Mouse (Mus musculus): ENCODE results near the gene Itpr2.

DNA sequence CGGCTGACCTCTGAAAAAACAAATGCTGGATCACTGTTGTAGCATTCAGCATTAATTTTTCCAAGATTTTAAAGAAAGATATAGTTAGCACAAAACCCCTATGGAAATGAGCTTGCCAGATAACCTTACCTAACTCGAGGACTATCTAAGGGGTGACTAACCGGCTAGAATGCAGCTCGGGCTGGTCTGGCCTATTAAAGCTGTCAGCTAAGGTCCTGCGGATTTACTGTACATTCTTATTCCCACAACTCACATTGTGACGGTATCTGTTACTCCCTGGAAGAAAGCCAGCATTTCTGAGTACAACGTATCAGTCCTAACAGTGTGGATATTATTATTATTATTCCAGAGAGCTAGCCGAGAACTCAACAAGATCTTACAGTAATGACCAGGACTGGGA is 368.1 kb downstream of the Itpr2 start:
- TF ChIP-seq CTCF (IDR thresholded peaks at IDR 0.05; ENCODE audit: control insufficient read depth, insufficient read depth, low read length) (no peak), POLR2A (IDR thresholded peaks at IDR 0.05; ENCODE audit: borderline replicate concordance, control insufficient read depth, low read depth, low read length) (no peak)

All from bone marrow, adult 2 months (tissue).